11 mouse cellular contexts compared by ENCODE assay signal in genomic region chr8:127378994-127379858, GRCm38 (mm10).
DNase-seq lines count a peak whose midpoint lies in the region; ATAC-seq and TF ChIP-seq lines count a peak whose summit lies in the region.
"Had no signal": no experiment of that assay in that cellular context is flagged by ENCODE, and none has a peak within 500 bp of the region (broad histone marks: within the 10 kb centered on the region; RNA-seq: fewer than 3 reads in every experiment).

No protein-coding gene starts in this region.

- H3K9me3 ChIP-seq in midbrain, postnatal 0 days (ENCODE audit: low read length) = no peaks in the 10 kb centered on the region
- H3K9me3 ChIP-seq in intestine, embryonic 15.5 days = no peaks in the 10 kb centered on the region
- H3K9me3 ChIP-seq: limb, embryonic 10.5 days; lung, embryonic 15.5 days had no signal

- no peak overlapping the region for H3K4me3 ChIP-seq in midbrain, postnatal 0 days (ENCODE audit: low read depth, low read length)
- H3K4me3 ChIP-seq in intestine, embryonic 15.5 days (replicated peaks) = no peak overlapping the region
- H3K4me3 ChIP-seq: limb, embryonic 10.5 days; lung, embryonic 15.5 days had no signal

- H3K36me3 ChIP-seq in midbrain, postnatal 0 days (ENCODE audit: insufficient read depth, low read length) = no peaks in the 10 kb centered on the region
- H3K36me3 ChIP-seq in intestine, embryonic 15.5 days = peaks cover 13% of the 10 kb centered on the region

- no peak for ATAC-seq in midbrain, postnatal 0 days (ENCODE audit: low FRiP score)
- ATAC-seq in intestine, embryonic 15.5 days = no peak
- ATAC-seq: inflammation-experienced regulatory T-cells, adult 6 months had no signal

- 25% methylated on average over 11 of the region's 11 CpGs for WGBS in midbrain, postnatal 0 days
- WGBS in intestine, embryonic 15.5 days = 78% methylated on average over 11 of the region's 11 CpGs

- no peak overlapping the region for H3K9ac ChIP-seq in midbrain, postnatal 0 days (replicated peaks; ENCODE audit: low read length, poor library complexity, severe bottlenecking)
- no peak overlapping the region for H3K9ac ChIP-seq in intestine, embryonic 15.5 days
- H3K9ac ChIP-seq: lung, embryonic 15.5 days had no signal

- no peak for TF ChIP-seq CTCF in midbrain, postnatal 0 days (IDR thresholded peaks at IDR 0.05)

- H3K4me2 ChIP-seq in midbrain, postnatal 0 days (ENCODE audit: low read depth, low read length, poor library complexity, severe bottlenecking) = no peak overlapping the region
- no peak overlapping the region for H3K4me2 ChIP-seq in intestine, embryonic 15.5 days (replicated peaks)
- H3K4me2 ChIP-seq: lung, embryonic 15.5 days had no signal

- no peak overlapping the region for H3K27ac ChIP-seq in midbrain, postnatal 0 days (ENCODE audit: low read depth, low read length)
- no peak overlapping the region for H3K27ac ChIP-seq in intestine, embryonic 15.5 days
- H3K27ac ChIP-seq: limb, embryonic 10.5 days; lung, embryonic 15.5 days had no signal

- no peaks in the 10 kb centered on the region for H3K4me1 ChIP-seq in midbrain, postnatal 0 days (ENCODE audit: insufficient read depth, low read length)
- no peaks in the 10 kb centered on the region for H3K4me1 ChIP-seq in intestine, embryonic 15.5 days (replicated peaks)

- peak; percentile 9 for DNase-seq in gastrocnemius, postnatal 10 days
- DNase-seq in gastrocnemius, postnatal 25 days = no peak
- DNase-seq in cerebellum, adult 9-11 months = peak; percentile 7
- peak; percentile 33 to 36 for DNase-seq in layer of hippocampus, adult 8-10 months (ENCODE audit: low spot score in 2 of 2)
- peak; percentile 62 for DNase-seq in midbrain, postnatal 0 days (ENCODE audit: low spot score)
- DNase-seq in embryo, embryonic 10 days (ENCODE audit: low spot score) = no peak
- DNase-seq in thymus, postnatal 4 days = no peak

- H3K27me3 ChIP-seq in midbrain, postnatal 0 days (ENCODE audit: insufficient read depth, low read length) = no peaks in the 10 kb centered on the region
- no peaks in the 10 kb centered on the region for H3K27me3 ChIP-seq in intestine, embryonic 15.5 days (replicated peaks)
- H3K27me3 ChIP-seq: lung, embryonic 15.5 days had no signal

Comparison
In these comparisons a context has a peak if more than half of its experiments do, and no peak if none do; other contexts are left out.
1. DNase-seq: peak in gastrocnemius, postnatal 10 days (single experiment), cerebellum, adult 9-11 months (single experiment), layer of hippocampus, adult 8-10 months (2 of 2) and midbrain, postnatal 0 days (single experiment); none in gastrocnemius, postnatal 25 days (single experiment), embryo, embryonic 10 days (single experiment) and thymus, postnatal 4 days (single experiment).